Mouse (Mus musculus) hindbrain, embryonic 15.5 days (tissue): ENCODE results near the gene Wdr24. TPM values are rescaled to one million over a fixed set of nuclear protein-coding genes. Genes with fewer than 3 reads are reported as not detected.

ENCODE experiments used
- ATAC-seq: fragments of 200-750 bp; cut with Nextera tagmentation; 2 replicates; pipeline ENCODE4 v1.8.0; 2017; ENCODE audit warnings: low read depth, moderate number of reproducible peaks, moderate TSS enrichment; ENCODE audit not compliant: low FRiP score
- H3K27ac ChIP-seq: fragments of 300-500 bp; sonication (generic); replicated peaks from 2 replicates; pipeline ENCODE4 v1.5.1; 2015; ENCODE audit warnings: mild to moderate bottlenecking, inconsistent platforms
- H3K27me3 ChIP-seq: fragments of 300-500 bp; sonication (generic); 2 replicates; pipeline ENCODE4 v1.6.1; 2015; ENCODE audit warnings: control low read depth, inconsistent platforms
- H3K36me3 ChIP-seq: fragments of 300-500 bp; sonication (generic); 2 replicates; pipeline ENCODE4 v1.6.1; 2015; ENCODE audit warnings: control low read depth, inconsistent platforms
- H3K4me1 ChIP-seq: fragments of 300-500 bp; sonication (generic); replicated peaks from 2 replicates; pipeline ENCODE4 v1.6.1; 2015; ENCODE audit warnings: control low read depth, inconsistent platforms
- H3K4me2 ChIP-seq: fragments of 300-500 bp; sonication (generic); 2 replicates; pipeline ENCODE4 v1.6.1; 2015; ENCODE audit warnings: moderate library complexity, mild to moderate bottlenecking, inconsistent platforms
- H3K4me3 ChIP-seq: fragments of 300-500 bp; sonication (generic); 2 replicates; pipeline ENCODE4 v1.5.1; 2015; ENCODE audit warnings: mild to moderate bottlenecking, inconsistent platforms
- H3K9ac ChIP-seq: fragments of 300-500 bp; sonication (generic); 2 replicates; pipeline ENCODE4 v1.6.1; 2015; ENCODE audit warnings: inconsistent platforms
- H3K9me3 ChIP-seq: fragments of 300-500 bp; sonication (generic); 2 replicates; pipeline ENCODE4 v1.6.1; 2016; ENCODE audit warnings: control low read depth, inconsistent platforms
- WGBS: fragments of 180-500 bp; shearing (Covaris S2); methylation state at CpG from one replicate; pipeline ENCODE4 v1.1.7; 2015; 5-methylcytosine and 5-hydroxymethylcytosine counted together
- polyA plus RNA-seq: library from polyadenylated mRNA; unstranded; fragments of >200 nt; fragmentation: Nextera tagmentation; extraction: Ambion mirVana; gene quantifications from 2 replicates; pipeline ENCODE4 v1.2.1, GENCODE M21; 2015

Wdr24 gene
- polyA plus RNA-seq, 1 experiment from 2014 or later = 28.2 TPM

GRCm38 (mm10) chr17:25808789-25809605 is 14.4 kb upstream of the Wdr24 start, which contains the start of gene Fbxl16:
Gene Fbxl16, plus strand, starts transcription at chr17:25809085.
- Histone ChIP-seq H3K4me2 (peak within 1 kb of the TSS; percentile 97), H3K27me3 (no peaks in the 10 kb centered on the region), H3K4me3 (peak within 1 kb of the TSS; percentile 93), H3K27ac (peak within 1 kb of the TSS; percentile 99), H3K9me3 (no peaks in the 10 kb centered on the region), H3K36me3 (no peaks in the 10 kb centered on the region), H3K9ac (peak within 1 kb of the TSS; percentile 99), H3K4me1 (peaks cover 52% of the 10 kb centered on the region)
- under 1% methylated on average over 94 of the region's 100 CpGs for WGBS
- peak; percentile 86 for ATAC-seq

- peak overlapping the region; percentile 97 for H3K4me2 ChIP-seq
- H3K9me3 ChIP-seq = no peaks in the 10 kb centered on the region
- H3K27me3 ChIP-seq = no peaks in the 10 kb centered on the region
- H3K4me1 ChIP-seq = peaks cover 49% of the 10 kb centered on the region
- peak overlapping the region; percentile 99 for H3K9ac ChIP-seq
- peak overlapping the region; percentile 93 for H3K4me3 ChIP-seq
- 5% methylated on average over 25 of the region's 25 CpGs for WGBS
- peak; percentile 46 for ATAC-seq
- H3K36me3 ChIP-seq = no peaks in the 10 kb centered on the region
- peak overlapping the region; percentile 99 for H3K27ac ChIP-seq
Observed at GRCm38 (mm10) chr17:25809606-25810340, 13.7 kb upstream of the Wdr24 start.

DNA sequence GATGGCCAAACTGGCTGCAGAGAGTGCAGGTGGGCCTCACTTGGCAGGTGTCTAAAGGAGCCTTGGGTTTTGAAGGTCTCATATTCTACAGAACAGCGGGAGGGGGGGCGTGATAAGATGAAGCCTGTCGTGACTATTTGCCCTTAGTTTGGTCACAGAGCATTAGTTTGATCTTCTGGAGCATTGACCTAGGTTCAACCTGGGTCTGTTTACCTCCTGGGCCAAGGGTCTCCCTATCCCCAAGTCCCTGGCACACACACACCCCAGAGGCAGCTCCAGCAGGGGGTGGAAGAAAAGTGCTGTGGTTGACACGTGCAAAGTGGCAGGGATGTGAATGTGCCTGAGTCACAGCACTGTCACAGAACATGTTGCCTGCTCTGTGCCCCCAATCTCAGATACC is 12.5 kb upstream of the Wdr24 start:
- 74% methylated on average over 4 of the region's 4 CpGs for WGBS
- Histone ChIP-seq H3K27me3 (no peaks in the 10 kb centered on the region), H3K9ac (peak overlapping the region; percentile 99; the same call in 1 of the 2 replicates), H3K27ac (no peak overlapping the region), H3K4me1 (peaks cover 49% of the 10 kb centered on the region), H3K36me3 (no peaks in the 10 kb centered on the region), H3K4me2 (peak overlapping the region; percentile 97), H3K4me3 (peak overlapping the region; percentile 93), H3K9me3 (no peaks in the 10 kb centered on the region)
- ATAC-seq = no peak

- Histone ChIP-seq H3K9me3 (no peaks in the 10 kb centered on the region), H3K9ac (peak overlapping the region; percentile 11; the same call in 1 of the 2 replicates), H3K4me3 (peak overlapping the region; percentile 13; the same call in 1 of the 2 replicates), H3K4me1 (peaks cover 42% of the 10 kb centered on the region), H3K27me3 (peaks cover 12% of the 10 kb centered on the region), H3K36me3 (peaks cover 19% of the 10 kb centered on the region), H3K4me2 (peak overlapping the region; percentile 40), H3K27ac (no peak overlapping the region)
- ATAC-seq = no peak
- 1% methylated on average over 20 of the region's 20 CpGs for WGBS
Observed at GRCm38 (mm10) chr17:25813471-25813870, 10.0 kb upstream of the Wdr24 start.

- peaks cover 12% of the 10 kb centered on the region for H3K27me3 ChIP-seq
- H3K9ac ChIP-seq = no peak overlapping the region
- no peaks in the 10 kb centered on the region for H3K9me3 ChIP-seq
- ATAC-seq = no peak
- H3K36me3 ChIP-seq = peaks cover 28% of the 10 kb centered on the region
- 88% methylated on average over 11 of the region's 11 CpGs for WGBS
- H3K4me2 ChIP-seq = no peak overlapping the region
- H3K27ac ChIP-seq = no peak overlapping the region
- peaks cover 14% of the 10 kb centered on the region for H3K4me1 ChIP-seq
- H3K4me3 ChIP-seq = no peak overlapping the region
Observed at GRCm38 (mm10) chr17:25817662-25818061, 5.8 kb upstream of the Wdr24 start.

GRCm38 (mm10) chr17:25818851-25819780 is 4.3 kb upstream of the Wdr24 start:
- H3K4me3 ChIP-seq = no peak overlapping the region
- 10% methylated on average over 46 of the region's 46 CpGs for WGBS
- no peak for ATAC-seq

GRCm38 (mm10) chr17:25824362-25825142 is 1.1 kb downstream of the Wdr24 start:
- Histone ChIP-seq H3K4me2 (peak overlapping the region; percentile 91), H3K27ac (no peak overlapping the region), H3K36me3 (peaks cover 19% of the 10 kb centered on the region), H3K4me1 (peaks cover 60% of the 10 kb centered on the region), H3K9ac (peak overlapping the region; percentile 73), H3K4me3 (peak overlapping the region; percentile 57), H3K27me3 (no peaks in the 10 kb centered on the region), H3K9me3 (no peaks in the 10 kb centered on the region)
- no peak for ATAC-seq
- 81% methylated on average over 16 of the region's 17 CpGs for WGBS

More at GRCm38 (mm10) chr17:25818851-25819780, 4.3 kb upstream of the Wdr24 start:
- Histone ChIP-seq H3K9ac (no peak overlapping the region), H3K4me1 (peaks cover 10% of the 10 kb centered on the region), H3K36me3 (peaks cover 28% of the 10 kb centered on the region), H3K9me3 (no peaks in the 10 kb centered on the region), H3K27me3 (peaks cover 12% of the 10 kb centered on the region), H3K4me2 (no peak overlapping the region), H3K27ac (no peak overlapping the region)

DNA sequence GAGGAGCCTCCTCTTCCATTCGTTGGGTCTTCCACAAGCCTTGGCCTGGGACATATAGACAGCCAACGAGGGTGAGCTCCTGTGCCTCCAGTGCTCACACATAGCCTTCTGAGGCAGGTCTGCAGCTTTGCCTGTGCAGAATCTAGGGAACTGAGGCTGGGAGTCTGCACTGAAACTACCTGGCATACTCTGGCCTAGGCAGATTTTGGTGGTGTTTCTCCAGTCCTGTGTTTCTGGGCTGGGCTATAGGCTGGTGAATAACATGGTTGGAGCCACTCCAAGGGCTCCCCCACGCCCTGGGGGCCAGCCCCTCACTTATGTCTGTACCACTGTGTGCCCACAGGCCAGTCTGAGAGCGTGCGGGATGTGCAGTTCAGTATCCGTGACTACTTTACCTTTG is 1.9 kb downstream of the Wdr24 start:
- no peak overlapping the region for H3K9ac ChIP-seq
- no peak for ATAC-seq
- peaks cover 16% of the 10 kb centered on the region for H3K36me3 ChIP-seq
- peak overlapping the region; percentile 91 for H3K4me2 ChIP-seq
- no peaks in the 10 kb centered on the region for H3K9me3 ChIP-seq
- 92% methylated on average over 6 of the region's 6 CpGs for WGBS
- H3K27ac ChIP-seq = no peak overlapping the region
- H3K27me3 ChIP-seq = no peaks in the 10 kb centered on the region
- H3K4me1 ChIP-seq = peaks cover 67% of the 10 kb centered on the region
- H3K4me3 ChIP-seq = no peak overlapping the region

- Histone ChIP-seq H3K4me3 (no peak overlapping the region), H3K9ac (no peak overlapping the region), H3K9me3 (no peaks in the 10 kb centered on the region), H3K4me1 (peaks cover 75% of the 10 kb centered on the region), H3K27ac (no peak overlapping the region), H3K36me3 (peaks cover 24% of the 10 kb centered on the region), H3K4me2 (no peak overlapping the region), H3K27me3 (no peaks in the 10 kb centered on the region)
- ATAC-seq = no peak
- 96% methylated on average over 27 of the region's 27 CpGs for WGBS
Observed at GRCm38 (mm10) chr17:25825984-25826570, 2.6 kb downstream of the Wdr24 start.

DNA sequence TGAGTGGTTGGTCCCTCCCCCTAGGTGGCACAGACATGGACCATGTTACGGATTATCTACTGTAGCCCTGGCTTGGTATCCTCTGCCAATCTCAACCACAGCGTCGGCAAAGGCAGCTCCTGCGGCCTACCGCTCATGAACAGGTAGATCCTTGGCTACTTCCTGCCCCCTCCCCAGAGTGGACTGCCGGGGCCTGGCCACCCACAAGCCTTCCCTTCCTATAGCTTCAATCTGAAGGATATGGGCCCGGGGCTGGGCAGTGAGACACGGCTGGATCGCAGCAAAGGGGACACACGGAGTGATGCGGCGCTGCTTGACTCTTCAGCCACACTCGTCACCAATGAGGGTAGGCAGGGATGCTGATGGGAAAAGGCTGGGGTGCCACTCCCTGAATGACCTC is 3.6 kb downstream of the Wdr24 start:
- ATAC-seq = no peak
- H3K27ac ChIP-seq = no peak overlapping the region
- no peaks in the 10 kb centered on the region for H3K9me3 ChIP-seq
- H3K9ac ChIP-seq = no peak overlapping the region
- peaks cover 84% of the 10 kb centered on the region for H3K4me1 ChIP-seq
- H3K27me3 ChIP-seq = no peaks in the 10 kb centered on the region
- no peak overlapping the region for H3K4me2 ChIP-seq
- peaks cover 28% of the 10 kb centered on the region for H3K36me3 ChIP-seq
- WGBS = 95% methylated on average over 13 of the region's 13 CpGs
- no peak overlapping the region for H3K4me3 ChIP-seq
